Mouse (Mus musculus) lung, embryonic 14.5 days (tissue): ENCODE measurements around the gene Prc1. TPM values are rescaled to one million over a fixed set of nuclear protein-coding genes. Genes with fewer than 3 reads are reported as not detected.
A peak's percentile ranks its signal among the peaks of the same experiment; 100 is the strongest.

Experiments
- ATAC-seq: fragments of 200-750 bp; cut with Nextera tagmentation; 2 replicates; pipeline ENCODE4 v1.8.0; 2017; ENCODE audit warnings: mild to moderate bottlenecking, moderate TSS enrichment, moderate library complexity; ENCODE audit not compliant: insufficient read depth
- DNase-seq: peaks from one replicate; pipeline ENCODE4 v3.0.0-alpha.2; 2015
- H3K27ac ChIP-seq: fragments of 300-500 bp; sonication (generic); 2 replicates; pipeline ENCODE4 v1.5.1; 2014; ENCODE audit warnings: low read depth, mild to moderate bottlenecking, moderate library complexity
- H3K27me3 ChIP-seq: fragments of 300-500 bp; sonication (generic); 2 replicates; pipeline ENCODE4 v1.6.1; 2014; ENCODE audit warnings: low read length, control low read depth; ENCODE audit not compliant: insufficient read depth
- H3K36me3 ChIP-seq: fragments of 300-500 bp; sonication (generic); 2 replicates; pipeline ENCODE4 v1.6.1; 2014; ENCODE audit warnings: control low read depth; ENCODE audit not compliant: insufficient read depth
- H3K4me1 ChIP-seq: fragments of 300-500 bp; sonication (generic); 2 replicates; pipeline ENCODE4 v1.6.1; 2014; ENCODE audit warnings: antibody characterized with exemption, control low read depth; ENCODE audit not compliant: insufficient read depth
- H3K4me2 ChIP-seq: fragments of 300-500 bp; sonication (generic); 2 replicates; pipeline ENCODE4 v1.6.1; 2014; ENCODE audit warnings: mild to moderate bottlenecking
- H3K4me3 ChIP-seq: fragments of 300-500 bp; sonication (generic); 2 replicates; pipeline ENCODE4 v1.5.1; 2014; ENCODE audit warnings: low read depth, low read length
- H3K9ac ChIP-seq: fragments of 300-500 bp; sonication (generic); 2 replicates; pipeline ENCODE4 v1.6.1; 2014
- H3K9me3 ChIP-seq: fragments of 300-500 bp; sonication (generic); 2 replicates; pipeline ENCODE4 v1.6.1; 2016; ENCODE audit warnings: low read depth, low read length, control low read depth
- CTCF ChIP-seq: IDR thresholded peaks from 2 replicates; pipeline ENCODE4 v1.5.1; 2016; ENCODE audit warnings: antibody characterized with exemption, low read depth
- WGBS: fragments of 180-500 bp; shearing (Covaris S2); extraction: QIAGEN DNeasy Blood & Tissue Kit; methylation state at CpG from one replicate; pipeline ENCODE4 v1.1.7; 2014; 5-methylcytosine and 5-hydroxymethylcytosine counted together
- polyA plus RNA-seq: library from polyadenylated mRNA; unstranded; fragments of >200 nt; fragmentation: Nextera tagmentation; extraction: Ambion mirVana; gene quantifications from 2 replicates; pipeline ENCODE4 v1.2.1, GENCODE M21; 2014

Prc1 gene
- polyA plus RNA-seq, 1 experiment from 2014 or later, result 206 TPM

DNA sequence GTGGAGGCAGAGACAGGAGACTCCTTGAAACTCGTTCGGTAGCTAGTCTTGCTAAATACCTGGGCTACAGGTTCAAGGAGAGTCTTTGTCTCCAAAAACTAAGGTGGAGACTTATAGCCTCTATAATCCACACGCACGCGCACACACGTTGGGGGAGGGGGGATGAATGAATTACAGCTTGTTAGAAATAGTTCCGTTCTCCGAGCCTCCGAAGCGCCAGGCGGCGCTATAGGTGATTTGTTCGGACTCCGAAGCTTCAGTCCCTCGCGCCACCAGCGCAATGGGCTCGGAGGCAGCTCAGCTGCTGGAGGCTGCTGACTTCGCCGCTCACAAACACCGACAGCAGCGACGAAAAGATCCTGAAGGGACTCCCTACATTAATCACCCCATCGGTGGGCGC, 48.6 kb downstream of the Prc1 start, which contains the start of gene Hddc3:
Hddc3 (plus strand) TSS at position 247 of the 400 bp plus-strand sequence.
- Histone ChIP-seq H3K9ac (peak within 1 kb of the TSS; percentile 77), H3K4me3 (peak within 1 kb of the TSS; percentile 52), H3K4me2 (peak within 1 kb of the TSS; percentile 89), H3K4me1 (peaks cover 17% of the 10 kb centered on the region; the same call in 1 of the 2 replicates), H3K36me3 (0 out of 2 replicates have a peak, but pooled peaks cover 3% of the 10 kb centered on the region), H3K9me3 (no peaks in the 10 kb centered on the region), H3K27ac (no peak within 1 kb of the TSS), H3K27me3 (no peaks in the 10 kb centered on the region)
- peak; percentile 99 for DNase-seq
- peak; percentile 18; the same call in 1 of the 2 replicates for ATAC-seq
- peak; percentile 82 for TF ChIP-seq CTCF
- WGBS, result 1% methylated on average over 25 of the region's 25 CpGs

- Histone ChIP-seq H3K9ac (peak overlapping the region; percentile 77), H3K4me1 (peaks cover 17% of the 10 kb centered on the region; the same call in 1 of the 2 replicates), H3K36me3 (0 out of 2 replicates have a peak, but pooled peaks cover 2% of the 10 kb centered on the region), H3K4me2 (peak overlapping the region; percentile 89), H3K27me3 (no peaks in the 10 kb centered on the region), H3K9me3 (no peaks in the 10 kb centered on the region), H3K4me3 (peak overlapping the region; percentile 52), H3K27ac (no peak overlapping the region)
- ATAC-seq, result no peak
- no peak for TF ChIP-seq CTCF
- DNase-seq, result no peak
- WGBS, result 22% methylated on average over 19 of the region's 19 CpGs
These were observed 49.2 kb downstream of the Prc1 start for GRCm38 (mm10) chr7:80343270-80344018.

DNA sequence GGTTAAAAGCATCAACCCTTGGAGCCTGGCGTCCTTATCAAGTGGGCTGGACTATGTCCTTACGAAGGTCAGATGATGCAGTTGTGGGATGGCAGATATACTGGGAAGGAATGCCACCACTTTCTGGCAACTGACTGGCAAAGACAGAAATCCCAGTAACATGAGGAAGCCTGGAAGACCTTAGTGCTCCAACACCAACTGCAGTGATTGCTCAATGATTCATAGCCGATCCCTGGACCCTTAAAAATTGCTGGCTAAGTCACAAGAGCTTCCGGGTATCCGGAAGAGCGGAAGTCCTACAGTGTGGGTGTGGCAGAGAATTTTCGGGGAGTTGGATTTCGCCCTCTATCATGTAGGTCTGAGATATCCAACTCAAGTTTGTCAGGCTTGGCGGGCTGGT, 51.9 kb downstream of the Prc1 start:
- Histone ChIP-seq H3K9ac (no peak overlapping the region), H3K9me3 (no peaks in the 10 kb centered on the region), H3K4me2 (no peak overlapping the region), H3K36me3 (peaks cover 12% of the 10 kb centered on the region), H3K4me1 (peaks cover 8% of the 10 kb centered on the region; the same call in 1 of the 2 replicates), H3K27me3 (no peaks in the 10 kb centered on the region), H3K27ac (no peak overlapping the region), H3K4me3 (no peak overlapping the region)
- TF ChIP-seq CTCF, result no peak
- WGBS, result 89% methylated on average over 9 of the region's 9 CpGs
- DNase-seq (no peak), ATAC-seq (no peak)

DNA sequence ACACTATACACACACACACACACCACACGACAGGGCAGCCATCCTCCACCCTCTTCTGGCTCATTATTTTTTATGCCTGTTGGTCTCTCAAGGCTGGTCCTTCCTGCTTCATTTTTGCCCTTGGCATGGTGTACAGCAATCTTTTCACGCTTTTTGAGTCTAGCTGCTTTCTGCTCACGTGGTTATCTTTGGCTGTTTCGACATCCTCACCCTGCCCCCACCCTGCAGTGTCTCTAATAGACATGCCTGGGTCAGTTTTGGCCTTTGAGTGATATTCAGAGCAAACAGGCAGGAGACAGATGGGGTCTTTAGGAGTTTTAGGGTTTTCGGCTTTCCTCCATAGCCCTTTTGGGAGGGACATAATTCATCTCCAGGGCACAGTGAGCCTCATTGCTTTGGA, 52.6 kb downstream of the Prc1 start:
- Histone ChIP-seq H3K27me3 (no peaks in the 10 kb centered on the region), H3K4me1 (peaks cover 8% of the 10 kb centered on the region; the same call in 1 of the 2 replicates), H3K36me3 (peaks cover 18% of the 10 kb centered on the region), H3K4me3 (no peak overlapping the region), H3K9me3 (no peaks in the 10 kb centered on the region), H3K27ac (no peak overlapping the region), H3K9ac (no peak overlapping the region), H3K4me2 (no peak overlapping the region)
- DNase-seq (no peak), ATAC-seq (no peak)
- TF ChIP-seq CTCF, result no peak
- 71% methylated on average over 5 of the region's 5 CpGs for WGBS

- H3K27me3 ChIP-seq, result no peaks in the 10 kb centered on the region
- 0 out of 2 replicates have a peak overlapping the region, but pooled peaks have one; percentile 25 for H3K9ac ChIP-seq
- H3K4me1 ChIP-seq, result peaks cover 8% of the 10 kb centered on the region; the same call in 1 of the 2 replicates
- H3K9me3 ChIP-seq, result no peaks in the 10 kb centered on the region
- H3K27ac ChIP-seq, result peak overlapping the region; percentile 80
- DNase-seq (peak; percentile 67), ATAC-seq (peak; percentile 75)
- H3K36me3 ChIP-seq, result peaks cover 22% of the 10 kb centered on the region
- WGBS, result 42% methylated on average over 13 of the region's 13 CpGs
- H3K4me2 ChIP-seq, result no peak overlapping the region
- no peak for TF ChIP-seq CTCF
- no peak overlapping the region for H3K4me3 ChIP-seq
These were observed 53.7 kb downstream of the Prc1 start for GRCm38 (mm10) chr7:80347670-80348586.

DNA sequence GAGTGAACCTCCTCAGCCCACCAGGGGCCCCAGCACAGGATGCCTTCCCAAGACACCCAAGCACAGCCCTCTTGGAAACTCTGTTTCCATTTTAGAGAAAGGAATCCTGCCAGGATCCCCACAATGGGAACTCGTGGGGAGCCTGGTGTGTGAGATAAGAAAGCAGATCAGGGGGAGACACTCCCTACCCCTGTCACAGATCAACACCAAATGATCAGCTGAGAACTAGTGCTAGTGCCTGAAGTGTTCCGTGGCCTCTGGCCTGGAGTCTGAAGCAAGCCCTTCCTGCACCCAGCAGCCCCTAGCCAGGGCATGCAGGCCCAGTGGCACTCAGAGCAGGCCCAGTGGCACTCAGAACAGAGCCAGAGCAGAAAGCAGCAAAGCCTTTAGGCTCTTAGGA, 56.6 kb downstream of the Prc1 start:
- ATAC-seq (no peak), DNase-seq (no peak)
- Histone ChIP-seq H3K9ac (no peak overlapping the region), H3K4me2 (no peak overlapping the region), H3K27ac (no peak overlapping the region), H3K4me1 (peaks cover 4% of the 10 kb centered on the region; the same call in 1 of the 2 replicates), H3K9me3 (no peaks in the 10 kb centered on the region), H3K27me3 (no peaks in the 10 kb centered on the region), H3K36me3 (peaks cover 42% of the 10 kb centered on the region), H3K4me3 (no peak overlapping the region)
- TF ChIP-seq CTCF, result no peak
- WGBS, result 59% methylated on average over 2 of the region's 2 CpGs

DNA sequence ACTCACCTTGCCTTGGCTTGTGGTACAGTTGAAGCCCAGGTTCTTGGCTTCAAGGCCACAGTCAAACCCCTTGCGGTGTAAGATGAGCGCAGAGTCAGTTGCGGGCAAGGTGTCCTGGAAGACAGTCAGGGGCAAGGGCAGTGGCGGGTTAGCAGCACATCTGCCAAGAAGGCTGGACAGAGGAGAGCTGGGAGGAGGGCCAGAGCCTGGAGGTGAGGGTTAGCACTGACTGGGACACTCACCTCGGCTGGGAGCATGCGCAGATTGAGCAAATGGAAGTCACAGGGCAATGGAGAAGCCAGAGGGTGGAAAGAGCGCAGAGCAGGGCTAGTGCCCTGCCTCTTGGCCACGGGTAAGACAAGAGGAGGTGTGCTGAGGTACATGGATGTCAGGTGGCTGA, 58.7 kb downstream of the Prc1 start:
- no peak for TF ChIP-seq CTCF
- DNase-seq (no peak), ATAC-seq (no peak)
- Histone ChIP-seq H3K4me3 (no peak overlapping the region), H3K9ac (no peak overlapping the region), H3K4me1 (no peaks in the 10 kb centered on the region), H3K36me3 (peaks cover 63% of the 10 kb centered on the region), H3K4me2 (no peak overlapping the region), H3K9me3 (no peaks in the 10 kb centered on the region), H3K27ac (no peak overlapping the region), H3K27me3 (no peaks in the 10 kb centered on the region)
- whole genome bisulfite sequencing, result 94% methylated on average over 8 of the region's 8 CpGs
